Mouse (Mus musculus) heart, embryonic 16.5 days (tissue): ENCODE results near the gene Elmod3. TPM values are rescaled to one million over a fixed set of nuclear protein-coding genes. Genes with fewer than 3 reads are reported as not detected.

Experiments
- ATAC-seq: fragments of 200-750 bp; cut with Nextera tagmentation; replicated peaks from 2 replicates; pipeline ENCODE4 v1.8.0; 2017; ENCODE audit warnings: moderate number of reproducible peaks; ENCODE audit not compliant: insufficient read depth, low FRiP score; ENCODE audit errors: extremely low read depth
- H3K27ac ChIP-seq: fragments of 300-500 bp; sonication (generic); 2 replicates; pipeline ENCODE4 v1.5.1; 2014; ENCODE audit warnings: mild to moderate bottlenecking, low read length, control low read depth, moderate library complexity
- H3K27me3 ChIP-seq: fragments of 300-500 bp; sonication (generic); 2 replicates; pipeline ENCODE4 v1.6.1; 2014; ENCODE audit warnings: low read length, mixed read lengths; ENCODE audit not compliant: control insufficient read depth, insufficient read depth
- H3K36me3 ChIP-seq: fragments of 300-500 bp; sonication (generic); 2 replicates; pipeline ENCODE4 v1.6.1; 2014; ENCODE audit not compliant: control insufficient read depth, insufficient read depth
- H3K4me1 ChIP-seq: fragments of 300-500 bp; sonication (generic); 2 replicates; pipeline ENCODE4 v1.6.1; 2014; ENCODE audit warnings: low read length, mixed read lengths; ENCODE audit not compliant: control insufficient read depth, insufficient read depth
- H3K4me2 ChIP-seq: fragments of 300-500 bp; sonication (generic); 2 replicates; pipeline ENCODE4 v1.6.1; 2014; ENCODE audit warnings: low read depth, mild to moderate bottlenecking, control low read depth, low read length
- H3K4me3 ChIP-seq: fragments of 300-500 bp; sonication (generic); 2 replicates; pipeline ENCODE4 v1.5.1; 2014; ENCODE audit warnings: mild to moderate bottlenecking, control low read depth, low read length
- H3K9ac ChIP-seq: fragments of 300-500 bp; sonication (generic); 2 replicates; pipeline ENCODE4 v1.6.1; 2014; ENCODE audit warnings: low read length, control low read depth
- H3K9me3 ChIP-seq: fragments of 300-500 bp; sonication (generic); replicated peaks from 2 replicates; pipeline ENCODE4 v1.6.1; 2016; ENCODE audit warnings: low read length; ENCODE audit not compliant: control insufficient read depth
- WGBS: fragments of 180-500 bp; shearing (Covaris S2); extraction: QIAGEN DNeasy Blood & Tissue Kit; methylation state at CpG from one replicate; pipeline ENCODE4 v1.1.7; 2014; 5-methylcytosine and 5-hydroxymethylcytosine counted together
- polyA plus RNA-seq: library from polyadenylated mRNA; unstranded; fragments of >200 nt; fragmentation: Nextera tagmentation; extraction: Ambion mirVana; gene quantifications from 2 replicates; pipeline ENCODE4 v1.2.1, GENCODE M21; 2015

The Elmod3 gene
- polyA plus RNA-seq, 1 experiment from 2014 or later = 13.8 TPM

- no peak for ATAC-seq
- H3K4me2 ChIP-seq = no peak overlapping the region
- peaks cover 14% of the 10 kb centered on the region for H3K4me1 ChIP-seq
- H3K9ac ChIP-seq = no peak overlapping the region
- no peaks in the 10 kb centered on the region for H3K27me3 ChIP-seq
- no peak overlapping the region for H3K27ac ChIP-seq
- peaks cover 14% of the 10 kb centered on the region for H3K36me3 ChIP-seq
- H3K4me3 ChIP-seq = no peak overlapping the region
- H3K9me3 ChIP-seq = no peaks in the 10 kb centered on the region
- WGBS = 81% methylated on average over 12 of the region's 12 CpGs
Measured at GRCm38 (mm10) chr6:72600771-72601170, 2.6 kb upstream of the Elmod3 start.

GRCm38 (mm10) chr6:72600216-72600615 lies 2.0 kb upstream of the Elmod3 start:
- H3K4me3 ChIP-seq = no peak overlapping the region
- WGBS = 84% methylated on average over 6 of the region's 6 CpGs
- H3K36me3 ChIP-seq = peaks cover 11% of the 10 kb centered on the region
- H3K27me3 ChIP-seq = no peaks in the 10 kb centered on the region
- H3K27ac ChIP-seq = no peak overlapping the region
- ATAC-seq = no peak
- H3K4me1 ChIP-seq = peaks cover 14% of the 10 kb centered on the region
- H3K9me3 ChIP-seq = no peaks in the 10 kb centered on the region
- H3K9ac ChIP-seq = no peak overlapping the region
- no peak overlapping the region for H3K4me2 ChIP-seq

- Histone ChIP-seq H3K27me3 (no peaks in the 10 kb centered on the region), H3K9me3 (no peaks in the 10 kb centered on the region), H3K4me1 (peaks cover 14% of the 10 kb centered on the region), H3K27ac (peak overlapping the region; percentile 96), H3K4me3 (peak overlapping the region; percentile 66), H3K9ac (peak overlapping the region; percentile 82), H3K36me3 (no peaks in the 10 kb centered on the region), H3K4me2 (peak overlapping the region; percentile 79)
- 29% methylated on average over 12 of the region's 12 CpGs for WGBS
- ATAC-seq = peak; percentile 65
Measured at GRCm38 (mm10) chr6:72598791-72599557, 761 bp upstream of the Elmod3 start.

DNA sequence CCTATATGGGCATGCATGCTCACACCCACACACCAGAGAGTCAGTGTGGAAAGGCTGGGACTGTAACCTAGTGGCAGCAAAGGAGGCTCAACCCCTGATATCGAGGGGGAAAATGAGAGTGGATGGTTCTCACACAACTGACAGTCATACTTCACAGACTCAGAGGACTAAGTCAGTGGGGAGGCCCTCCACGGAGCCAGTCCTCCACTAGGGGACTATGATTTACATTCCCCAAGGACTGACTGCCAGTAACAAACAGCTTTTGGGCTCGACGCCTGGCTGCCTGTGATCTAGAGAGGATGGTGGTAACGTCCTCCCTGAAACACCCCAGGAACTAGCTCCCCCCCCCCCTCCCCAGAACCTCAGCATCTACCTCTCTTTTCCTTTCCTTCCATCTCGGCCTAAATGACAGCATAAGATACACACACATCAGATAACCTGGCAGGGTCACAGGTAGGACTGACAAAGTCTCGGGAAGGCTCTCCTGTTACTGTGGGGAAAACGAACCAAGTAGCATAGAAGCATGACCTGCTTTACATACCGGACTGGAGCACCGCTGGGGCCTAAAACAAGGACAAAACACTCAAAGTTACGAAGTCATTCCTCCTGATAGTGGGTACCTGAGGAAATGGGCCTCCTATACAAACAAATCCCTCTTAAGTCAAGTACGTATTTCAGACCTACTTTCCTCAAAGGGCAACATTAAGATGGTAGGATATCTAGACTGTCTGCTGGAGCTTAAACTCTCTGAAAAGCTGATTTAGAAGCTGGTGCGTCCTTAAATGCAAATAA lies 934 bp downstream of the Elmod3 start:
- Histone ChIP-seq H3K36me3 (no peaks in the 10 kb centered on the region), H3K9ac (peak overlapping the region; percentile 74), H3K4me3 (peak overlapping the region; percentile 66), H3K4me1 (peaks cover 14% of the 10 kb centered on the region), H3K27me3 (no peaks in the 10 kb centered on the region), H3K9me3 (no peaks in the 10 kb centered on the region), H3K4me2 (peak overlapping the region; percentile 79), H3K27ac (no peak overlapping the region; the same call in 1 of the 2 replicates)
- no peak for ATAC-seq
- 39% methylated on average over 13 of the region's 13 CpGs for WGBS

GRCm38 (mm10) chr6:72593914-72594313 lies 4.3 kb downstream of the Elmod3 start:
- H3K27me3 ChIP-seq = no peaks in the 10 kb centered on the region
- H3K4me3 ChIP-seq = no peak overlapping the region
- no peaks in the 10 kb centered on the region for H3K9me3 ChIP-seq
- no peak for ATAC-seq
- no peak overlapping the region for H3K4me2 ChIP-seq
- no peak overlapping the region for H3K27ac ChIP-seq
- WGBS = 39% methylated on average over 5 of the region's 5 CpGs
- no peak overlapping the region for H3K9ac ChIP-seq
- no peaks in the 10 kb centered on the region for H3K36me3 ChIP-seq
- H3K4me1 ChIP-seq = peaks cover 9% of the 10 kb centered on the region

DNA sequence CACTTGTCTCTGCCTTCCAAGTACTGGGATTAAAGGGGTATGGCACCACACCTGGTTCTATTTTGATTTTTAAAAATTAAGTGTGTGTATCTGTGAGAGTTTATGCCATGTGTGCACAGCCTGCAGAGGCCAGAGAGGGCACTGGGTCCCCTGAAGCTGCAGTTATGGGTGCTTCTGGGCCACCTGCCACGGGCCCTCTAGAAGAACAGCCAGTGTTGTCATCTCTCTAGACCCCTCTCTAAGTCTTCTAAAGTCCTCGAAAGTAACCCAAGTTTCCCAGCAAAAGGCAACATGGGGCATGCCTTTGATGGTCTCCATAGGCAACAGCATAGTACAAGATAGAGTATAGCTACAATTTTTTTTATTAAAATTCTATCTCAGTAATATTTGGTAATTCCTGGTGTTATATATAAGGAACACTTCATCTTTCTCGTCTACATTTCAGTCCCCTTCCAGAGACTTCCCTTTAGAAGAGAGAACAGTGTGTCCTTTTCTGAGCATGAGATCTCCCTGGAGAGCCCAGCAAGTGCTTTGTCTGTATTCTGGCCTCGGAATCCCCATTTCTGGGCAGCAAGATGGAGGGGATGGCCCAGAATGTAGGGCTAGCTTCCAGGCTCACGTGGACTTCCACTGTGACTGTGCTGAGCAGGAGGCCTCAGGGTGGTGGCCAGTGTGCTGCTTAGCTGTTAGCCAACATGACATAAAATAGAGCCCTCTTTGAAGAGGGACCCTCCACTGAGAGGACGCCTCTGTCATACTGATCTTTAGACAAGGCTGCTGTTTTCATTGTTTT lies 5.0 kb downstream of the Elmod3 start:
- Histone ChIP-seq H3K4me3 (no peak overlapping the region), H3K4me1 (peaks cover 9% of the 10 kb centered on the region), H3K27ac (no peak overlapping the region), H3K9me3 (no peaks in the 10 kb centered on the region), H3K36me3 (no peaks in the 10 kb centered on the region), H3K9ac (no peak overlapping the region), H3K27me3 (no peaks in the 10 kb centered on the region), H3K4me2 (no peak overlapping the region)
- 78% methylated on average over 6 of the region's 6 CpGs for WGBS
- no peak for ATAC-seq

GRCm38 (mm10) chr6:72590111-72590510 lies 8.1 kb downstream of the Elmod3 start:
- Histone ChIP-seq H3K4me3 (no peak overlapping the region), H3K9me3 (no peaks in the 10 kb centered on the region), H3K27me3 (no peaks in the 10 kb centered on the region), H3K36me3 (no peaks in the 10 kb centered on the region), H3K4me2 (no peak overlapping the region), H3K4me1 (no peaks in the 10 kb centered on the region), H3K27ac (no peak overlapping the region), H3K9ac (no peak overlapping the region)
- ATAC-seq = no peak

DNA sequence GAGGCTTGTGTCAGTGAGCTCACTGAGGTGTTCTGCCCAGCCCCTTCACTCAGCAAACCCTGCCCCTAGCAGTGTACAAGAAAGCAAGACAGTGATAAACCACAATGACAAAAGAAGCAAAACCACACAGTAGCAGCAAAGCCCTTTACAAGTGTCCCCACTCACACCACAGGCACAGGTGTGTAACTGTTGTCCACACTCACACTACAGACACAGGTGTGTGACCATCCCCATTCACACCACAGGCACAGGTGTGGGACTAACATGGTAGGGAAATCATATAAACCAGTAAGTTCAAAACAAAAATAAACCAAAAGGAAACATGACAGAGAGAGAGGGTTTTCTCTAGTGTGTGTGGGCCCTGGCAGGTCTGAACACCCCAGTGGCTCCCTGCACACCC lies 9.9 kb downstream of the Elmod3 start:
- no peaks in the 10 kb centered on the region for H3K27me3 ChIP-seq
- ATAC-seq = no peak

More for the DNA sequence above, 9.9 kb downstream of the Elmod3 start:
- Histone ChIP-seq H3K4me3 (no peak overlapping the region), H3K4me1 (no peaks in the 10 kb centered on the region), H3K36me3 (0 out of 2 replicates have a peak, but pooled peaks cover 4% of the 10 kb centered on the region), H3K9me3 (no peaks in the 10 kb centered on the region), H3K27ac (no peak overlapping the region), H3K4me2 (no peak overlapping the region), H3K9ac (no peak overlapping the region)
